Mouse (Mus musculus): ENCODE data around the gene Gm20896.
"Not testable (repeated sequence)": the region's sequence is repeated elsewhere in the genome, so short reads cannot be mapped to it uniquely, and the experiment has no call there.

The Gm20896 gene

DNA sequence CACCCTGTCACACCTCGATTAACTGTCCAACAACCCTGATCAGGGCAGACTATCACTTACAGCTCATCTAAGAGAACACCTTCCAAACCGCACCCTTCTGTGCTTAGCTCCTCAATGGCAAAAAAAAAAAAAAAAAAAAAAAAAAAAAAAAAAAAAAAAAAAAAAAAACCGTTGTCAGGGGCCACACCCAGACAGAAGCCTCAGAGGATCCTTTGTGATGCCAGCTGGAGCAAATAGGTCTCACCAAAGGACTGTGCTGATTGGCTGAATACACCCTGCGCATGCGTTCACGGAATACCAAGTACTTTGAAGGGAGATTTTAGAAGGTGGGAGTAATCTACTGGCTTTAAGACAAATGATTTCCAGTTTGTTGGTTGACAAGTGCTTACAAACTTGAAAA lies at the start of gene Gm20896:
Gm20896 (minus strand) TSS at position 101 of the 400 bp plus-strand sequence.
- DNase-seq (ENCODE audit: low spot score in 2 of 2) = not testable (repeated sequence)
